Mouse (Mus musculus) cerebellum, adult 11 months (tissue): ENCODE data around the gene Tmem167b.
"Not testable (repeated sequence)": the region's sequence is repeated elsewhere in the genome, so short reads cannot be mapped to it uniquely, and the experiment has no call there.

Experiments
- DNase-seq: peaks from one replicate; pipeline ENCODE4 v3.0.0; 2022

The Tmem167b gene

DNA sequence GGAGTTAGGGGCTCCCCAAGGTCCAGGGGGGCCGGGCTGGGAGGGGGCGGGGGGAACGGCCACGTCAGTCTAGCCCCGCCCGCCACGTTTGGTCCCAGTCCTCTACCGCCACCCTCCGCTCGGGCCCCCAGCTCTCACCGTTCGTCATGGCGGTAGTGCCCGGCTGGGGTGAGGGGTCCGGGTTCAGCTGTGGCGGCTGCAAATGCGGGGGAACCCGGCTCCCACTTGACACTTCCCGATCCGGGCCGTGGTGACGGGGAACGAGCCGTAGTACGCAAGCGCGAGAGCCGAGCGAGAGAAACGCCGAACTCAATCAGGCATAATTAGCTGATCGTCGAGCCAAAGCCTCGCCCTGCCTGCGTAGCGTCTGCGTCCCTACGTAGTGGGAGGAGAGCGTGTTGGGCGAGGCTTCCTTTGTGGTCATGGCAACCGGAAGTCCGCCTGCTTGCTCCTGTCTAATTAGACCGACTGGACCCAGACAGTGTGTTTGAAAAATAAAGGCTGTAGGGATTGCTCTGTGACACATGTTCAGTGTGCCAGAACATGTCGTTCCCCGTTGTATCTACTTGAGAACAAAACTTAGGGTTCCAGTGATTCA, at the start of gene Tmem167b:
Tmem167b (minus strand) TSS at position 334 of the 598 bp plus-strand sequence.
- DNase-seq: peak; percentile 96

DNA sequence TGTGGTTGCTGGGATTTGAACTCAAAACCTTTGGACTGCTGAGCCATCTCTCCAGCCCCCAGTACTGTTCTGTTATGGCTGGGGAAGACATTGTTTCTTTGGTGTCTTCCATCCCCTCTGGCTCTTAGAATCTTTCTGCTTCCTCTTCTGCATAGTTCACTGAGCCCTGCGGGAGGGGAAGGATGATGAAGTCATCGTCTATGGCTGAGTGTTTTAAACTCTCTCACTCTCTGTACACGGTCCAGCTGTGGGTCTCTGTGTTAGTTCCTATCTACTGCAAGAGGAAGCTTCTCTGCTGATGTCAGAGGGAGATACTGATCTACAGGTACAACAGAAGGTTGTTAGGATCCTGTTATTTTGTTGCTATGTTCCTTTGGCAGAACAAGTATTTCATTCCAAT, 46.6 kb upstream of the Tmem167b start:
- no peak for DNase-seq

DNA sequence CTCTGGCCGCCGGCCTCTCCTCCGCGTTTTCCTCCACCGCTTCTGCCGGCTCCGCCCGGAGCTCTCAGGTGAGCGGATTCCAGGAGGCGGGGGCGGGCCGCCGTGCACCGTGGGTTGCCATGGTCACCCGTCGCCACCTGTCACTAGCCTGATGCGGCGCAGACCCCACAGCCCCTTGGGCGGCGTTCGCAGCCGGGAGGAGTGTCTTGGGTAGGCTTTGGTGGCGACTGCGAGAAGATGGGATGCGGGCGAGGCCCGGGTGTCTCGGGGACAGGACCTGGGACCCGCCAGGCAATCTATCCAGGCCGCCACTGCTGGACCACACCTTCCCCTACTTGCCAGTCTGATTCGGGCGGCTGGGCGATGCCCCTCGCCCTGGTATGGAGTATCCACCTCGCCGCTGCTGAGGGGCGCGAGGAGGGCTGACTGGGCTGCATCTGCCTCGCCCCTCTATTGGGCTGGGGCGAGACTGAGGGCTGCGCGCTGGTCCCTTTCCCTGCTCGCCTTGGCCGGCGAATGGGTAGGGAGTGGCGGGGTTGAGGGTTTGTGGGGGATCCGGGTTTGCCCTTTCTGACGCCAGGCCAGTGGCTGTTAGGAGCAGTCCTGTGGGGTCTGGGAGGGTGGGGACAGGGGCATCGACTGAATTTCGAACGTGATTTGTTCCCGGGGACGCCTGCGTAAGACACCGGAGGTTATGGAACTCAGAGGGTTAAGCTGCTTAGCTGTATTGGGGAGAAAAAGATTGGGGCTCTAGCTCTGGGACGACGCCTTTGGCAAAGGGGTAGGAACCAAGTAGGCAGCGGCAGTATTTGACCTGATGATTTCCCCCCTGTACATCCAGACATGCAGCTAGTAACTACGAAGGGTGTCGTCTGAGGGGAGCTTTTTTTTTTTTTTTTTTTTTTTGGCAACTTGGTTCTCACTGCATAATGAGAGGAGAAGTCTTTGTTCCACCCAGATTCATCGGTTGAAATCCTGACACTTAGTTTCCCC, 29.6 kb upstream of the Tmem167b start:
- DNase-seq: no peak

DNA sequence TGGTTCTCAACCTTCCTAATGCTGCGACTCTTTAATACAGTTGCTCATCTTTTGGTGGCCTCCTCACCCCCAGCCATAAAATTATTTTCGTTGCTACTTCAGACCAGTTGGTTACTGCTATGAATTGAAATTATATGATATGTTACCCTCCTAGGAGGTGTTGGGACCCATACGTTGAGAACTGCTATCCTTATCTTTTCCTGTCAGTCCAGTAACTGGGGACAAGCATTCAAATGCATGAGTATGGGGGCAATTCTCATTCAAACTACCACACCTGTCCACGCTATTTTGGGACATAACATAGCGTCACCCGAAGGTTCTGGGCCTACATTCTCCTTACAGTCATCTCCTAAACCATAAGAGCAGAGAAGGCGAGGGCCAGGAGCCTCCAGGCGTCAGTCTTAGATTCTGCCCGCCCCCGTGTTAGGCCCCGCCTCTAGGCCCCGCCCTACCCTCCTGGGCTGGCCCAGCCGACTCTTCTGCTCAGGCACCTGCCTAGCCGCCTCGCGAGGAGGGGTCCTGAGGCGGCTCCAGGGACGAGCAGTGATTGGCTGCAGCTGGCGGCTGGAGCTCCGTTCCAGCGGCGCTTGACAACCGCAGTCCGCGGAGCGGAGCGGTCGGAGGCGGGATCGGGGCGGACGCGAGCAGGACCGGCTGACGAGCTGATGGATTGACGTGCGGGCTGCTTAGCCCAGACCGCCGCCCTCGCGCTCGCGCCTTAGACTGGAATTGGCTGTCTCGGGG, 28.7 kb upstream of the Tmem167b start, which contains the start of gene Wdr47:
Wdr47 (plus strand) TSS at position 494 of the 744 bp plus-strand sequence.
- peak; percentile 91 for DNase-seq

DNA sequence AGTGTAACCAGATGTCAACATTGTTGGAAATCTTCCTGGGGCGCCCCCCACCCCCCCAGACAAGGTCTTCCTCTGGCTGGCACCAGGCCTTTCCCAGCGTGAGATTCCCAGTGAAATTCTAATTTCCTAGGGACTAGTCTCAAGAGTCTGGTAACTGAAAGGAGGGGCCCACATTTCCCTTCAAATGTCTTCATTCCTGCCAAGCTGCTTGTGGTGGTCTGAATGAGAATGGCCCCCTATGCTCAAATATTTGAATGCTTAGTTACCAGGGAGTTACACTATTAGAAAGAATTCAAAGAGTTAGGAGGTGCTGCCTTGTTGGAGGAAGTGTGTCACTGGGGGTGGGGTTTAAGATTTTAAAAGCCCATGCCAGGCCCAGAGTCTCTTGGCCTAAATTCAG, 26.2 kb upstream of the Tmem167b start:
- DNase-seq: no peak

DNA sequence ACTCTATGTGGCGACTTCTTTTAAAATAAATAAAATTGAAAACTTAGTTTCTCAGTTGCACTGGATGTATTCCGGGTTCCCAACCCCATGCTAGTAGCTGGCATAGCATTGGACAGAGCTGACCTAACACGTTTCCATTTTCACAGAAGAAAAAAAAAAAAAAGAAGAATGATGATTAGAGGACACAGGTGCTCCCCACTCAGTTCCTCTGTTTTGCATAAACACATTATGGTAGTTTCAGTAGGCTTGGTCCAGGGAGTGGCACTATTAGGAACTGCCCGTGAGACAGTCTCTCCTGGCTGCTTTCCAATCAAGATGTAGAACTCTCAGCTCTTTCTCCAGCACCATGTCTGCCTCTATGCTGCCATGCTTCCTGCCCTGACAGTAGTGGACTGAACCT, 22.3 kb upstream of the Tmem167b start:
- no peak for DNase-seq

DNA sequence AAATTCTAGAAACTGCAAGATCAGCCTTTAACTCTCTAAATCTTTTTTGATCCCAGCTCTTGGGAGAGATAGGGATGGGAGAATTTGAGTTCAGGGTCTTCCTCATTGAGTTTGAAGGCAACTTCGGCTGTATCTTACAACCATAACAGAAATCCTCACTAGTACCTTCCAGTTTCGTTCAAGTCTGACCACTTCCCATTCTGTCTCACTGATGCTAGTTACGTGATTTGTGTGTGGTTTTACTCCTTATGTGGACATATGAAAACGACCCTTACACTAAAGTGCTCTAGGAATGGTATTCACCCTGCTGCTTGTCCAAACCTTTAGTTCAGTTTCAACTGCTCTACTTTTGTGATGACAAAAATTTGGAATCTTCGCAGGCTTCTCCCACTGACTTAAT, 11.8 kb upstream of the Tmem167b start:
- DNase-seq: no peak

DNA sequence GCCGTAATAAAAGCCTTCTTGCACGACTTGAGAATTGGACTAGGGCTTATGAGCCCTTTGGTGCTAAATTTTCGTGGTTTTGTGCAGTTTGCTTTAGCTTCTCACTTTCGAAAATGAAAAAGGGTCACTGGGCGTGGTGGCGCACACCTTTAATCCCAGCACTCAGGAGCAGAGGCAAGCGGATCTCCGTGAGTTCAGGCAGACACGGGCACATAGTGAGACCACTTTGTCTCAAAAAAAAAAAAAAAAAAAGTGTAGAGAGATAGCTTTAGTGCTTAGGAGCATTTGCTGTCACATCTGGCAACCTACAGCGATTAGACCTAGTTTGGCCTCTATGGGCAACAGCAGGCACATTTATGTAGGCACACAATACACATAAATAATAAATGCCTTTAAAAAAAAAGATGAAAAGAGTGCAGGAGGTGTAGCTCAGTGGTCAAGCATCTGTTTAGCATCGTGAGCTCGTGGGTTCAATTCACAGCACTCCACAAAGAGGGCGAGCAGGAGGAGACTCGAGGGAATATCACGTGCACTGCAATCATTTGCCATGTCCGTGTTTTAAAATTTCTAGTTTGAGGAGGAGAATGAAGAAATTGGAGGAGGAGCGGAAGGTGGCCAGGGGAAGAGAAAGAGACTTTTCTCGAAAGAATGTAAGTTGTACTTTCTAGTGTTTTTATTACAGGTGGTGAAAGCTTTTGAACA, 10.2 kb upstream of the Tmem167b start:
- DNase-seq: no peak

DNA sequence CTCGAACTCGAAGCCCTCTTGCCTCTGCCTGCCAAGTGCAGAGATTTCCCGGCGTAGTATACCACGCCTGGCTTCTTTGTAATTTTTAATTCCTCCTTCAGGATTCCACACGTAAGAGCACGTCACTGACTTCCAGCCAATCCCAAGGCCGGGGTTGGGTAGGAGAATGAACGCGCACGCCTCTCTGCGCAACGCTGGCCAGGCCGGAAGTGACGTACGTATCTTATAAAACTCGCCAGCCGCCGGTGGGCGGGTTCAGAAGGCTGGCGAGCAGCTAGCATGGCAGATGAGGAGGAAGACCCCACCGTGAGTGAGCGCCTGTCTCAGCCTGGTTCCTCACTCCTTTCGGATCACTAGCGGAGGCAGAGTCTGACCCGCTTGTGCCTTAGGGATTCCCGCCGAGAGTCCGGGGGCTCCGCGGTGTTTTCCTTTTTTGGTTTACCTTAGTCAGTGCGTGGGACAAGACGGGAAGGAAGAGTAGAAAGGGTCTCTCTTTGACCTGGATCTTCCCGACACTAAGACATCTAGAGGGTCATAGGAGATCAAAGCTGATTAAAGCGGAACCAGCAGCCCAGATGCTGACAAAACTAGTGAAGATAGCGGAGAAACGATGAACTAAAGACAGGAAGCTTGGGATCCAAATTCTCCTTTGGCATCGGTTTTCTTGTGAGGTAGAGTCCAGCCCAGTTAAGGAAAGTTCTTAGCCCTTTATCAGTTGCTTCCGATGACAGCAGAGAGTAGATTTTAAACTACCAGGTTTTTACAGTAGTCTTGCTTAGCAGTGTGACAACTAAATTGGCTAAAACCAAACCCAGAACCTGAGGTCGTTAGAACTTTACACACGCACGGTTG, 9.4 kb upstream of the Tmem167b start, which contains the start of gene Taf13:
Taf13 (plus strand) TSS at position 256 of the 852 bp plus-strand sequence.
- DNase-seq: peak; percentile 95

DNA sequence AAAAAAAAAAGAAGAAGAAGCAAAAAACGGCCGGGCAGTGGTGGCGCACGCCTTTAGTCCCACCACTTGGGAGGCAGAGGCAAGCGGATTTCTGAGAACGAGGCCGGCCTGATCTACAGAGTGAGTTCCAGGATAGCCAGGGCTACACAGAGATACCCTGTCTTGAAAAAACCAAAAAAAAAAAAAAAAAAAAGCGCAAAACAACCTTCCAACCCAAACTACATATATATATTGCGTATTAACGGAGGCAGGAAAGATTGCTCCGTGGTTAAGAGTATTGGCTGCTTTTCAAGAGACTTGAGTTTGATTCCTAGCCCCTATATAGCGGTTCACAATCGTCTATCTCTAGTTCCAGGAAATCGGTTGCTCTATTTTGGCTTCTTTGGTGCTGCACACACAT, 8.5 kb upstream of the Tmem167b start:
- DNase-seq: no peak

DNA sequence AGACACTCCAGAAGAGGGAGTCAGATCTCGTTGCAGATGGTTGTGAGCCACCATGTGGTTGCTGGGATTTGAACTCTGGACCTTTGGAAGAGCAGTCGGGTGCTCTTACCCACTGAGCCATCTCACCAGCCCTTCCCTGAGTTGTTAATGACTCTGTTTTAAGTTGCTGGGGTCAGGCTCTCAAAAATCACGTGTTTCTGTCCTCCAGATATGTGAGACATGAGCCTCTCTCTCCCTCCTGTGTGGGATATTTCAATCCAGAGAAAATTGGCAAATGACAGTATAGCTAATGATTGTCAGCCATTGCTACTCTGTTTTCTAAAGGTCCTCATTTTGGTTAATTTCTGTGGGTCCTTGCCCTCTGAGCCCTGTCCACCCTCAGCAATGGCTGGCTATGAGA, 7.4 kb upstream of the Tmem167b start:
- DNase-seq: not testable (repeated sequence)

DNA sequence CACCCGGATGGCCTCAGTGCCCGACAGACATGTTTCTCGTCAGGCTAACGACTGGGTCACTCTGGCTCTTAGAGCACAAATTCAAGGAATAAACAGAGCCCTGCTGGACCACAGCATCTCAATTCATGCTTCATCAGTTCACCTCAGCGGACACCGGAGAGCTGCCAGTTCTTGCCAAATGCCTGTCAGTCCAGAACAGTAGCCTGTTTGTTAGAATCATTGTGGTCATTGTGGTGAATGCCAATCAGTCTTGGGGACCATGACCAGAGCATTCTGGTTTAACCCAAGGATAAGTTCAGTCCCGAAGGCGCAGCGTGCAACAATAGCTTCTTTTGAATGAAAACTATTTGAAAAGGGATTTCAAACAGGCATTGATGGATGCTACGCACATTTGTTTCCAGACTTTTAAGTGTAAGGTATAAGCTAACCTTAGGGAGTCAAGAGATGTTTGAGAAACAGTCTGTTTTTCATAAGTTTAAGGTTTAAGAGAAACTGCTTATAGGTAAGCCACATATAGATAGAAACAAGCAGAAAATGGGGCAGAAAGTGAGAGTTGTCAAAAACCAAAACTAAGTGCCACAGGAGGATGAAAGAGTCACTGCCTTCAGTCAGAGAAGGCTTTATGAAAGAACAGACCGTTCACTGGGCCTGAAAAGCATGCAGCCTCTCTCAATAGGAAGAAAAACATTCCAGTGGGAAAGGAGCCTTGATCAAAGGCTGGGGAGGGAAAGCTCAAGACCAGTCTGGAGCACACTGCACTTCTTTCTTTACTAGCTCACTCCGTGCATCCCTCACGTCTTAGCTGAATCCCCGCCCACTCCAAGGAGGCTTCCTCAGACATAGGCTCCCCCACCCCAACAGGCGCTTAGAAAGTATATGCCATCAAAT, 6.0 kb upstream of the Tmem167b start:
- no peak for DNase-seq

DNA sequence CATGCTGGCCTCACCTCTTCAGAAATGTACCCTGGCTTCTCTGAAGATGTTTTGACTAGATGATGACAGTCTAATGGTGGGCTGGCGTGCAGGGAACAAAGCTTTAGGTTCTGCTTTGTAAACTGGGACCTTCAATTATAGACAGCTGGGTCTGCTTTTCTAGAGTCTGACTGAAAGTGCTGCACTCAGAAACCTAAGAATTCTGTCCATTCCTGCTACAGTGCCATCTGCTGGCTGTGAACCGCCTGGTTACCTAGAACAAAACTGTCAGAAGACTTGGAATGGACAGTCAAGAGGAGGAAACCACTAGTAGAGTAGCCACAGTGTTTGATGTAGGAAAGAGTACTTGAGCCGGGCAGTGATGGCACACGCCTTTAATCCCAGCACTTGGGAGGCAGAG, 1.0 kb upstream of the Tmem167b start:
- DNase-seq: peak; percentile 71

DNA sequence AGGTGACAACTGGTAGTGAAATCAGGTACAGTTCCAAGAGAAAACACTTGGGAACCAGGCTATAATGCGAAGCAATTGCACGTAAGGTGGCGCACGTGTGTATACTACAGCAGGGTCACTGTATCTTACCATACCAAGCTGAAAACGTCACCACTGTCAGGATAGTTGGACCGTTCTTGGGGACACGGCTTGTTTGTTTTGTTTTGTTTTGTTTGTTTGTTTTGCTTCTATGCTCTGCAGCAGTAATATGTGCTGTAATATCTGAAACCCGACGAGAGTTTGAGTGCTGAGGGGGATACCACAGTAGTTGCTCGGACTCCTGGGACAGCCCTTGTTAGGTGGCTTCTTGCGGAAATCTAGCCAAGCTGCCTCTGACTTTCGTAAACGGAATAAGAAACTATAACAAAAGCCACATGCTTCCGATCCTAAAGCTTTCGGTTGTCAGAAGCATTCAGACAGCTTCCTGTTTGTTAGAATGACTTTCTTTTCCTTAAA, 558 bp upstream of the Tmem167b start:
- no peak for DNase-seq

DNA sequence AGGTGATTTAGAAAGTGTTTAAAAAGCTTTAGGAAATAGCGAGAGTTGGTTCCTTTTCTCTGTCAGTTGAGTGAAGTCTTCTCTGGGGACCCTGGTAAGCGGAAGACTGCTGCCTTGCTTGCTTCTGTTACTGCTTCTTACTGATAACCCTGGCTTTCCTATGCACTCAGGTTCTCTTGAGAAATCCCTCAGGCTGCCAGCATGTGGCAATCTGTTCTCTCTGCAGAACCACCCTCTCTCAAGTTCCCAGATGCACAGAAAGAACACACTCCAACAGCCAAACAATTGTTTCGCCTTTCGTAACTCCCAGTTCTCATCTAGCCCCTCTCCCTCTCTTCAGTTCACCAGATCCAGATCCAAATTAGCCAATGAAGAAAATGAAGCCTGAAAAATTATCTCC, 4.4 kb downstream of the Tmem167b start:
- no peak for DNase-seq

DNA sequence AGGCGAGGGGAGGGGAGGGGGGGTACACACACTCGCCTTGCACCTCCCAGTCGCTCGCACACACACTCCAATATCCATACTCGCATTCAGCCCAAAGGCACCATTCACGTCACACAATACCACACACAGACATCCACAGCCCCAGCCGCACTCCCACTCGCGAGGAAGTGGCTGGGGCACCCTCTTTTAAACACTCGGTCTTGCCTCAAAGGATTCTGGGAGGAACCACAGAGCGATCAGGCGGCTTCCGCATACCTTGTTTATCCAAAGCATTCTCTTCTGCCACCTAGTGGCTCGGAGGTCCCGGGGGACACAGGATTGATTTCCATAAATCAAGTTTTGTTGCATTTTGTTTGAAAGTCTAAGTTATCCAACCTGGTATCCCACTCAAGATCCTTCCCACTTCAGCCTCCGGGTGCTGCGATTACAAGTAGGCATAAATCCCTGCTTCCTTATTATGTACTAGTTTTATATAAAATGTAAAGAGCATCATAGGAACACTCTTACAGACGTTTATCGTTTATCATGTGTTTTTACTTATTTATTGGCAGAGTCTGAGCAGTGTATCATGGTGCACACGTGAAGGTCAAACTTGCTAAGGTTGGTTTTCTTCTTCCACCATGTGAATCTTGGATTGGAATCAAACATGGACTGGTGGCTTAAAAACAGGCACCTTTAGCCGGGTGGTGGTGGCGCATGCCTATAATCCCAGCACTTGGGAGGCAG, 7.5 kb downstream of the Tmem167b start:
- peak; percentile 88 for DNase-seq

DNA sequence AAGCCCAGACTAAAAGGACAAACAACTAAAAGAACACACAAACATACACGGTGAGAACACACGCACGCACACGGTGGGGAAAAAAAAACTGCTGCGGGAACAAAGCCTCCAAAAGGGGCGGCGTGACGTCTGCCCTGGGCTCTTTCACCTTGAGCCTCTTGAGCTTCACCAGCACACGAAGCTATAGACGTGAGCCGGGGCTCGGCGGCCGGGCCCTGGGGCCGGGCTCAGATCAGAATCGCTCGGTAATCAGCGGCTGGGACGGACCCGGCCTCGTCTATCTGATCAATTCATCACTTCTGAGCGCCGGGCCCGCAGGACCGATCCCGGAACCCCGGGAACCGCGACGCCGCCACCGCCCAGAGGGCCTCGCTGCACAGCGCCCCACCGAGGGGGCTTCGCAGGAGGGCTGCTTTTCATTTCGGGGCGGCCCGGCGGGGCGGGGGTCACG, 8.1 kb downstream of the Tmem167b start:
- no peak for DNase-seq

DNA sequence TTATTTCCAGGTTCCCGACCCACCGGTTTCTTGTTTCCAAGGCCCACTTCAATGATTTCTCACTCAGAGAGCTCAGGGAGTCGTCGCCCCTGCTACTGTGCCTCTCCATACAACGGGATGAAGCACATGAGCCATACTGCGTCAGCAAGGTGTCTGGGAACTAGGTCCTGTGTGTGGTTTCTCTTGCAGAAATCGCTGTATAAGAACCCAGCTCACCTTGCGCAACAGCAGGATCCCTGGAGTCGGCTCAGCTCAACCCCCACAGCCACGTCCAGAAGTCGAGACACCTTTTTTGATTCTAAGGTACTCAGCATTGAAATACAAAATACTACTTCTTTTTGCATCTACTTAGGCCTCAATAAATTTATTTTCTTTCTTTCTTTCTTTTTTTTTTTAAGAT, 20.0 kb downstream of the Tmem167b start:
- DNase-seq: no peak

DNA sequence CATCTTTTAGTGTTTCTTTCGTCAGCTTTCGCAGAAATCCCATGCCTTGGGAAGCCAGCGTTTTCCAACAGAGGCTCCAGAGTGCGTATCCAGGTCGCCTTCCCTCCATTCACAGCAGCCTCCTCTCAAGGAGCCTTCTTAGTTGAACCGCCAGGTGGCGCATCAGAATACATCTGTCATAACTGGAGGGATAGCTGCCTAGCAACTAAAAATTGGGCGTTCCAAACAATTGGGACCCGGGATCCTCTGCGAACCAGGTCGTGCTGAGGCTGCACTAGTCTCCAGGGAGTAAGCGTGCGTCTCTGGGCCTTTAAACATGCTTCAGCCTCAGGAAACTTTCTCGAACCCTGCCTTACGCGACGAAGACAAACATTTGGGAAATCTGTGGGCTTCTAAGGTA, 25.0 kb downstream of the Tmem167b start:
- peak; percentile 76 for DNase-seq
